11 mouse cellular contexts compared by ENCODE assay signal in the genomic region with DNA sequence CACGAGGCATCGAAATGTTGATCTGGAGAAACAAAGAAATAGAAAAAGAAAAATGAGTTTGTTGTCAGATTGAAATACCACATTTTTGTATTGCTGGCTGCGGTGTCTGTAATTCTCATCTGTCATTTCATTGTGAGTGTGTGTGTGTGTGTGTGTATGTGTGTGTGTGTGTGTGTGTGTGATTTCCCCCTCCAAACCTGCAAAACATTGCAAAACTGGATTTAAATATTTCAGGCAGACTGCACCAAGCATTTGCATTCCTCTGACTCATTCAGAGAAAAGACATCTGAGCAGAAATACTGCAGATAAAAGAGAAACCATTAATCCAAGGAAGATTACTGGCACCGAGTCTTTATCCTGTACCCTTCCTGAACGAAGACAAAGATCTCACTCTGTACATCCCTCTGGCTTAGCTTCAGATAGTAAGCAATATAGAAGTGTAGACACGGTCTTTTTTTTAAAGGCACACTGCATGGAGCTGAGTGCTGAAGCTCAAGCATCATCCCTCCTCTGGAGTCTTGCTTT.
DNase-seq lines count a peak whose midpoint lies in the region; ATAC-seq lines count a peak whose summit lies in the region.
"Had no signal": no experiment of that assay in that cellular context is flagged by ENCODE, and none has a peak within 500 bp of the region (broad histone marks: within the 10 kb centered on the region; RNA-seq: fewer than 3 reads in every experiment).

No protein-coding gene starts in this region.

- H3K36me3 ChIP-seq in embryonic facial prominence, embryonic 15.5 days = no peaks in the 10 kb centered on the region
- H3K36me3 ChIP-seq in hindbrain, embryonic 13.5 days = no peaks in the 10 kb centered on the region
- no peaks in the 10 kb centered on the region for H3K36me3 ChIP-seq in neural tube, embryonic 13.5 days

- no peaks in the 10 kb centered on the region for H3K27me3 ChIP-seq in embryonic facial prominence, embryonic 15.5 days
- H3K27me3 ChIP-seq in hindbrain, embryonic 13.5 days = no peaks in the 10 kb centered on the region
- no peaks in the 10 kb centered on the region for H3K27me3 ChIP-seq in neural tube, embryonic 13.5 days

- H3K4me1 ChIP-seq in embryonic facial prominence, embryonic 15.5 days = peaks cover 10% of the 10 kb centered on the region
- H3K4me1 ChIP-seq in hindbrain, embryonic 13.5 days (replicated peaks) = peaks cover 14% of the 10 kb centered on the region
- H3K4me1 ChIP-seq in neural tube, embryonic 13.5 days (replicated peaks) = peaks cover 20% of the 10 kb centered on the region

- peak overlapping the region; percentile 40; the same call in 1 of the 2 replicates for H3K27ac ChIP-seq in embryonic facial prominence, embryonic 15.5 days (replicated peaks)
- H3K27ac ChIP-seq in hindbrain, embryonic 13.5 days = peak overlapping the region; percentile 88
- H3K27ac ChIP-seq in neural tube, embryonic 13.5 days (replicated peaks) = peak overlapping the region; percentile 80
- H3K27ac ChIP-seq: kidney, postnatal 0 days had no signal

- WGBS in embryonic facial prominence, embryonic 15.5 days = 27% methylated on average over 6 of the region's 6 CpGs
- 31% methylated on average over 6 of the region's 6 CpGs for WGBS in hindbrain, embryonic 13.5 days
- WGBS in neural tube, embryonic 13.5 days = 15% methylated on average over 6 of the region's 6 CpGs

- intact Hi-C loops in left cerebral cortex, postnatal 25 days (cut with DNase I) = no loop called here

- no peaks in the 10 kb centered on the region for H3K9me3 ChIP-seq in embryonic facial prominence, embryonic 15.5 days (replicated peaks)
- H3K9me3 ChIP-seq in hindbrain, embryonic 13.5 days = no peaks in the 10 kb centered on the region
- no peaks in the 10 kb centered on the region for H3K9me3 ChIP-seq in neural tube, embryonic 13.5 days

- H3K4me2 ChIP-seq in embryonic facial prominence, embryonic 15.5 days (replicated peaks) = peak overlapping the region; percentile 13; the same call in 1 of the 2 replicates
- peak overlapping the region; percentile 32 for H3K4me2 ChIP-seq in hindbrain, embryonic 13.5 days
- H3K4me2 ChIP-seq in neural tube, embryonic 13.5 days = peak overlapping the region; percentile 16
- H3K4me2 ChIP-seq: lung, embryonic 14.5 days had no signal

- no peak overlapping the region for H3K9ac ChIP-seq in embryonic facial prominence, embryonic 15.5 days
- peak overlapping the region; percentile 51; the same call in 1 of the 2 replicates for H3K9ac ChIP-seq in hindbrain, embryonic 13.5 days
- H3K9ac ChIP-seq in neural tube, embryonic 13.5 days = peak overlapping the region; percentile 2; the same call in 1 of the 2 replicates
- H3K9ac ChIP-seq: lung, embryonic 14.5 days had no signal

- ATAC-seq in embryonic facial prominence, embryonic 15.5 days (ENCODE audit: insufficient number of reproducible peaks, low FRiP score, low TSS enrichment, low read depth) = no peak
- ATAC-seq in hindbrain, embryonic 13.5 days (ENCODE audit: low FRiP score) = peak; percentile 66
- ATAC-seq in neural tube, embryonic 13.5 days (ENCODE audit: low read depth) = no peak

- no peak overlapping the region for H3K4me3 ChIP-seq in embryonic facial prominence, embryonic 15.5 days (replicated peaks)
- no peak overlapping the region for H3K4me3 ChIP-seq in hindbrain, embryonic 13.5 days
- no peak overlapping the region for H3K4me3 ChIP-seq in neural tube, embryonic 13.5 days

- DNase-seq in left cerebral cortex, postnatal 25 days (ENCODE audit: low spot score in 2 of 2) = peak; percentile 41 to 58
- no peak for DNase-seq in left cerebral cortex, adult 11 months (ENCODE audit: low spot score)
- no peak for DNase-seq in liver
- no peak for DNase-seq in lung, postnatal 4 days
- no peak for DNase-seq in heart, adult 9 months (ENCODE audit: low spot score in 2 of 2)
- DNase-seq: heart, postnatal 10 days had no signal

Comparison
In these comparisons a context has a peak if more than half of its experiments do, and no peak if none do; other contexts are left out.
1. DNase-seq: peak in left cerebral cortex, postnatal 25 days (2 of 2); none in left cerebral cortex, adult 11 months (single experiment), liver (single experiment), lung, postnatal 4 days (0 of 2) and heart, adult 9 months (0 of 2).
2. Peak in every context shown above with its lines, with median percentiles within 50 percentile points of each other: H3K27ac ChIP-seq and H3K4me2 ChIP-seq.